Mouse (Mus musculus) T-helper 2 cell (primary cell): Measurements from ENCODE around the gene Gm17026.

Experiments used
- in situ Hi-C: fragments of 300-600 bp; cut with MboI, MseI; formaldehyde crosslinking; loops from one replicate; pipeline ENCODE4 v1.15.1; 2025; ENCODE audit warnings: high pct_unique_total_duplicates

Gm17026 gene

DNA sequence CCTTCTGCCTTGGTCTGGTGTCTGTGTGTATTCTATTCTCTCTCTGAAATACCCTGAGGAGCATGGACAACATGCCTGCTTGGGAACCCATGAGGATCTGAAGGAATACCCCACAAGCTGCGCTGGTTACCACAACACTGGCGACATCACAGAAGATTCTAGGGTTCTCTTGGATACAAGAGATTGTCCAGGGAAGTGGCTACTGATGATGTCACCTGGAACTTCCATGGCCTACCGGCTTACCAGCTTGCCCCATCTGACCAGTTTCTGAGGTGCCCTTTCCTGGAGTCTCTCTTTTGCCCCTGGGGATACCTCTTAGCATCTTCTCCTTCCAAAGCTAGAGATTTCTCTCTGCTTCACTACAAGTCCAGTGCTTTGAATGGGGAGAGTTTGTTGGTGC lies at the start of gene Gm17026:
TSS of gene Gm17026 (minus strand) at position 101 of the 400 bp plus-strand sequence.
- in situ Hi-C loops: loop anchor here (10.0 kb wide), 1 partner anchor 345 kb away; no protein-coding TSS in a partner anchor

DNA sequence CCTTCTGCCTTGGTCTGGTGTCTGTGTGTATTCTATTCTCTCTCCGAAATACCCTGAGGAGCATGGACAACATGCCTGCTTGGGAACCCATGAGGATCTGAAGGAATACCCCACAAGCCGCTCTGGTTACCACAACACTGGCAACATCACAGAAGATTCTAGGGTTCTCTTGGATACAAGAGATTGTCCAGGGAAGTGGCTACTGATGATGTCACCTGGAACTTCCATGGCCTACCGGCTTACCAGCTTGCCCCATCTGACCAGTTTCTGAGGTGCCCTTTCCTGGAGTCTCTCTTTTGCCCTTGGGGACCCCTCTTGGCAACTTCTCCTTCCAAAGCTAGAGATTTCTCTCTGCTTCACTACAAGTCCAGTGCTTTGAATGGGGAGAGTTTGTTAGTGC lies 37.4 kb upstream of the Gm17026 start, which contains the start of gene Gm9611:
TSS of gene Gm9611 (minus strand) at position 101 of the 400 bp plus-strand sequence.
- in situ Hi-C loops: loop anchor here (5.0 kb wide), 1 partner anchor 345 kb away; the partner anchor contains the start of gene Gm3633

DNA sequence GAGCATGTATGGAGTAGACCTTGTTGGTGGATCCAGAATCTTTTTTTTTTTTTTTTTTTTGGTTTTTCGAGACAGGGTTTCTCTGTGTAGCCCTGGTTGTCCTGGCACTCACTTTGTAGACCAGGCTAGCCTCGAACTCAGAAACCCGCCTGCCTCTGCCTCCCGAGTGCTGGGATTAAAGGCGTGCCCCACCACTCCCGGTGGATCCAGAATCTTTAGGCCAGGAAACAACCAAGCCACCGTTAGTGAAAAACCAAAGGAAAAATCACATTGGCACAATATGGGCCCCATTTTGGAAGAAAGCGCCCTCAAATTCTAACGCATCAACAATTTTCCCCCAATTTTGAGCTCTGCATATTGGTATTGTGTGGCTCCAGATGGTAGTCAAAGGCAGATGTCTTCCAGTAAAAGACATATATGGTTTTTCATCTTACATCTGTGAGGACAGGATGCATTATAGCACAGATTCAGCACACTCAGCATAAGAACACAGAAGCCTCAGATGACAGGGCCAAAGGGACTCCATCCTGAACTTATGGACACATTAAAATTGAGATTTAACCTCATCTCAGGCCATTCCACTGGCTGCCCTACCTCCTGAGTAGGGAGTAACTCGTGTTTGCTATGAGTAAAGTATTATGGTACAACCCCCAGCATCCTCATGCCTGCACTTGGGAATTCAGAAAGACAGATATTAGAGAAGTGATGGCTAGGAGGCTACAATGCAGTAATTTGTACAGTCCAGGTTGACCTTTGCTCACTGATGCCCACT lies 42.9 kb downstream of the Gm17026 start:
- in situ Hi-C loops: loop anchor here (5.0 to 25.0 kb wide), 2 partner anchors 705 to 820 kb away; no protein-coding TSS in a partner anchor
